Mouse (Mus musculus): ENCODE data around the gene Pogk. TPM values are rescaled to one million over a fixed set of nuclear protein-coding genes. Genes with fewer than 3 reads are reported as not detected.

Pogk gene
- total RNA-seq, 4 experiments from 2014 or later, result 41.1 to 43.6 (median 42.4) TPM

Other genes with a start within 250 kb of the Pogk start
- gene Mael, start 171.1 kb downstream of the Pogk start, total RNA-seq (2022), result not detected
- gene Ildr2, start 155.7 kb downstream of the Pogk start, total RNA-seq (2022), result 10 to 100 TPM; 82.4 to 90.9 (median 86.5) TPM
- 10 to 100 TPM; 33.4 to 37.7 (median 33.6) TPM for gene Tada1, start 30.8 kb downstream of the Pogk start, total RNA-seq (2022)
- gene Gm4846, start 87.7 kb upstream of the Pogk start, total RNA-seq (2022), result not detected
- not detected for gene Gm4847, start 237.8 kb upstream of the Pogk start, total RNA-seq (2022)